Mouse (Mus musculus) embryonic fibroblast, embryonic 13.5 days (primary cell): ENCODE measurements at regions not wholly inside any gene's neighbourhood (a gene's known extent, or its start where the extent isn't known, plus 50 kb on each side); places are given as distances from the start of the nearest gene placed in this dataset.

Experiments used
- CTCF ChIP-seq: IDR thresholded peaks from 2 replicates; pipeline ENCODE4 v1.5.1; 2011; ENCODE audit warnings: mild to moderate bottlenecking, control low read depth, low read length, moderate library complexity, borderline replicate concordance; ENCODE audit not compliant: insufficient read depth
- POLR2A ChIP-seq: IDR thresholded peaks from 2 replicates; pipeline ENCODE4 v1.6.1; 2011; ENCODE audit warnings: low read depth, mild to moderate bottlenecking, control low read depth, low read length, moderate library complexity

- TF ChIP-seq POLR2A (no peak), CTCF (no peak)
These were observed 557.5 kb downstream of the Epha4 start for GRCm38 (mm10) chr1:76957411-76957810.
